Mouse (Mus musculus) MEL (cell line): Measurements from ENCODE around the gene Prkcd. TPM values are rescaled to one million over a fixed set of nuclear protein-coding genes. Genes with fewer than 3 reads are reported as not detected.

ENCODE experiments used
- DNase-seq: peaks from one replicate; pipeline ENCODE4 v3.0.0; 2011; ENCODE audit warnings: low read depth, low spot score
- H3K27ac ChIP-seq: 2 replicates; pipeline ENCODE4 v1.5.1; 2012; ENCODE audit warnings: low read depth, mild to moderate bottlenecking, control low read depth, low read length, moderate library complexity; ENCODE audit not compliant: control insufficient read depth
- H3K27me3 ChIP-seq, 2 experiments: fragments of 150-350 bp in 1 of 2; sonication (generic) in 1 of 2; 2 replicates each; pipeline ENCODE4 v1.6.1; 2012; ENCODE audit warnings: low read length in 2 of 2, mild to moderate bottlenecking in 2 of 2, improper control_type of control experiment in 1 of 2, moderate library complexity in 1 of 2; ENCODE audit not compliant: insufficient read depth in 2 of 2, control insufficient read depth in 1 of 2
- H3K36me3 ChIP-seq, 2 experiments: 2 replicates each; pipeline ENCODE4 v1.6.1; 2012 to 2014; ENCODE audit warnings: low read length in 2 of 2, improper control_type of control experiment in 1 of 2, inconsistent platforms in 1 of 2, mild to moderate bottlenecking in 1 of 2; ENCODE audit not compliant: insufficient read depth in 2 of 2, control insufficient read depth in 1 of 2
- H3K4me1 ChIP-seq, 2 experiments: fragments of 150-350 bp in 1 of 2; sonication (generic) in 1 of 2; 2 replicates each; pipeline ENCODE4 v1.6.1; 2012; ENCODE audit warnings: low read length in 2 of 2, improper control_type of control experiment in 1 of 2, mild to moderate bottlenecking in 1 of 2; ENCODE audit not compliant: insufficient read depth in 2 of 2, control insufficient read depth in 1 of 2
- H3K4me3 ChIP-seq, 2 experiments: fragments of 150-350 bp in 1 of 2; sonication (generic) in 1 of 2; 2 replicates each; pipeline ENCODE4 v1.5.1; 2012; ENCODE audit warnings: low read depth in 2 of 2, low read length in 2 of 2, mild to moderate bottlenecking in 2 of 2, moderate library complexity in 2 of 2, control low read depth in 1 of 2, improper control_type of control experiment in 1 of 2; ENCODE audit not compliant: control insufficient read depth in 1 of 2, insufficient read depth in 1 of 2
- H3K79me2 ChIP-seq: 2 replicates; pipeline ENCODE4 v1.6.1; 2012; ENCODE audit warnings: mild to moderate bottlenecking, low read length, moderate library complexity; ENCODE audit not compliant: control insufficient read depth, poor library complexity, insufficient read depth
- H3K9ac ChIP-seq: 2 replicates; pipeline ENCODE4 v1.6.1; 2012; ENCODE audit warnings: low read depth, mild to moderate bottlenecking, control low read depth, low read length, moderate library complexity; ENCODE audit not compliant: control insufficient read depth, poor library complexity, severe bottlenecking
- H3K9me3 ChIP-seq: fragments of 150-350 bp; sonication (generic); replicated peaks from 2 replicates; pipeline ENCODE4 v1.6.1; 2012; ENCODE audit warnings: mild to moderate bottlenecking, low read length, improper control_type of control experiment, moderate library complexity; ENCODE audit not compliant: insufficient read depth
- BHLHE40 ChIP-seq: IDR thresholded peaks from 2 replicates; pipeline ENCODE4 v1.6.1; 2012; ENCODE audit warnings: low read depth, mild to moderate bottlenecking, inconsistent platforms, low read length, improper control_type of control experiment, borderline replicate concordance
- CHD1 ChIP-seq: IDR thresholded peaks from 2 replicates; pipeline ENCODE4 v1.6.1; 2012; ENCODE audit warnings: low read depth, mild to moderate bottlenecking, inconsistent platforms, low read length, improper control_type of control experiment
- CHD2 ChIP-seq: IDR thresholded peaks from 2 replicates; pipeline ENCODE4 v1.6.1; 2011; ENCODE audit warnings: low read length, improper control_type of control experiment
- CTCF ChIP-seq, 3 experiments: IDR thresholded peaks in 2 of 3; conservative IDR thresholded peaks in 1 of 3; 2 replicates each; pipeline ENCODE4 v1.5.1; 2011 to 2012; ENCODE audit warnings: low read length in 3 of 3, low read depth in 2 of 3, mild to moderate bottlenecking in 2 of 3, improper control_type of control experiment in 1 of 3, inconsistent platforms in 1 of 3, mixed read lengths in 1 of 3, moderate library complexity in 1 of 3; ENCODE audit not compliant: control insufficient read depth in 1 of 3, insufficient read depth in 1 of 3, poor library complexity in 1 of 3, severe bottlenecking in 1 of 3
- E2F4 ChIP-seq: IDR thresholded peaks from 2 replicates; pipeline ENCODE4 v1.6.1; 2011; ENCODE audit warnings: low read depth, low read length, improper control_type of control experiment, borderline replicate concordance
- EP300 ChIP-seq, 2 experiments: IDR thresholded peaks; 2 replicates each; pipeline ENCODE4 v1.6.1; 2011; ENCODE audit warnings: improper control_type of control experiment in 2 of 2, low read length in 2 of 2, low read depth in 1 of 2, mild to moderate bottlenecking in 1 of 2
- ETS1 ChIP-seq: IDR thresholded peaks from 2 replicates; pipeline ENCODE4 v1.6.1; 2012; ENCODE audit warnings: low read depth, mild to moderate bottlenecking, inconsistent platforms, low read length, improper control_type of control experiment, moderate library complexity
- GATA1 ChIP-seq: IDR thresholded peaks from 2 replicates; pipeline ENCODE4 v1.6.1; 2011; ENCODE audit warnings: low read depth, low read length, improper control_type of control experiment
- JUND ChIP-seq: IDR thresholded peaks from 2 replicates; pipeline ENCODE4 v1.6.1; 2011; ENCODE audit warnings: low read depth, mild to moderate bottlenecking, improper control_type of control experiment, low read length
- KAT2A ChIP-seq: conservative IDR thresholded peaks from 2 replicates; pipeline ENCODE4 v1.6.1; 2012; ENCODE audit warnings: low read depth, low read length, improper control_type of control experiment, inconsistent platforms
- MAFK ChIP-seq: IDR thresholded peaks from 2 replicates; pipeline ENCODE4 v1.6.1; 2011; ENCODE audit warnings: low read depth, mild to moderate bottlenecking, low read length, improper control_type of control experiment, borderline replicate concordance
- MAX ChIP-seq: IDR thresholded peaks from 2 replicates; pipeline ENCODE4 v1.6.1; 2011; ENCODE audit warnings: low read length, improper control_type of control experiment
- MAZ ChIP-seq: IDR thresholded peaks from 2 replicates; pipeline ENCODE4 v1.6.1; 2012; ENCODE audit warnings: low read depth, mild to moderate bottlenecking, inconsistent platforms, low read length, improper control_type of control experiment
- MYC ChIP-seq: IDR thresholded peaks from 2 replicates; pipeline ENCODE4 v1.6.1; 2011; ENCODE audit warnings: low read depth, mild to moderate bottlenecking, low read length, improper control_type of control experiment, moderate library complexity
- NELFE ChIP-seq: IDR thresholded peaks from 2 replicates; pipeline ENCODE4 v1.6.1; 2011; ENCODE audit warnings: low read depth, low read length, improper control_type of control experiment
- NRF1 ChIP-seq: IDR thresholded peaks from 2 replicates; pipeline ENCODE4 v1.6.1; 2014; ENCODE audit warnings: low read depth, mild to moderate bottlenecking, inconsistent platforms, low read length, improper control_type of control experiment, moderate library complexity; ENCODE audit not compliant: poor library complexity, insufficient read depth, severe bottlenecking
- POLR2A ChIP-seq, 2 experiments: IDR thresholded peaks; 2 replicates each; pipeline ENCODE4 v1.6.1; 2011 to 2012; ENCODE audit warnings: low read length in 2 of 2, mild to moderate bottlenecking in 2 of 2, control low read depth in 1 of 2, improper control_type of control experiment in 1 of 2, low read depth in 1 of 2, moderate library complexity in 1 of 2; ENCODE audit not compliant: control insufficient read depth in 1 of 2, insufficient read depth in 1 of 2, poor library complexity in 1 of 2
- POLR2AphosphoS2 ChIP-seq: IDR thresholded peaks from 2 replicates; pipeline ENCODE4 v1.6.1; 2011; ENCODE audit warnings: low read length, improper control_type of control experiment
- POLR2AphosphoS5 ChIP-seq: IDR thresholded peaks from 2 replicates; pipeline ENCODE4 v1.6.1; 2012; ENCODE audit warnings: low read depth, borderline replicate concordance, mild to moderate bottlenecking, inconsistent platforms, low read length, moderate library complexity, mixed read lengths
- RAD21 ChIP-seq: IDR thresholded peaks from 2 replicates; pipeline ENCODE4 v1.6.1; 2011; ENCODE audit warnings: mild to moderate bottlenecking, low read depth, low read length, improper control_type of control experiment
- SIN3A ChIP-seq: IDR thresholded peaks from 2 replicates; pipeline ENCODE4 v1.6.1; 2012; ENCODE audit warnings: low read length, improper control_type of control experiment, inconsistent platforms
- SMC3 ChIP-seq: IDR thresholded peaks from 2 replicates; pipeline ENCODE4 v1.6.1; 2011; ENCODE audit warnings: low read depth, low read length, improper control_type of control experiment
- TAL1 ChIP-seq: IDR thresholded peaks from 2 replicates; pipeline ENCODE4 v1.6.1; 2012; ENCODE audit warnings: mild to moderate bottlenecking, inconsistent platforms, low read length, moderate library complexity, mixed read lengths
- TBP ChIP-seq: IDR thresholded peaks from 2 replicates; pipeline ENCODE4 v1.8.0; 2011; ENCODE audit warnings: low read depth, low read length, improper control_type of control experiment
- TCF12 ChIP-seq: IDR thresholded peaks from 2 replicates; pipeline ENCODE4 v1.6.1; 2014; ENCODE audit warnings: low read depth, mild to moderate bottlenecking, inconsistent platforms, low read length, improper control_type of control experiment, moderate library complexity
- UBTF ChIP-seq: IDR thresholded peaks from 2 replicates; pipeline ENCODE4 v1.6.1; 2012; ENCODE audit warnings: low read depth, mild to moderate bottlenecking, inconsistent platforms, low read length, improper control_type of control experiment, moderate library complexity, borderline replicate concordance; ENCODE audit not compliant: insufficient read depth
- ZKSCAN1 ChIP-seq: IDR thresholded peaks from 2 replicates; pipeline ENCODE4 v1.6.1; 2012; ENCODE audit warnings: low read depth, mild to moderate bottlenecking, inconsistent platforms, low read length, improper control_type of control experiment, moderate library complexity
- ZMIZ1 ChIP-seq: IDR thresholded peaks from 2 replicates; pipeline ENCODE4 v1.6.1; 2012; ENCODE audit warnings: low read depth, mild to moderate bottlenecking, inconsistent platforms, low read length, improper control_type of control experiment, moderate library complexity
- ZNF384 ChIP-seq: IDR thresholded peaks from 2 replicates; pipeline ENCODE4 v1.6.1; 2012; ENCODE audit warnings: low read depth, mild to moderate bottlenecking, inconsistent platforms, low read length, improper control_type of control experiment
- polyA plus RNA-seq, 2 experiments: library from polyadenylated mRNA; stranded (reverse) in 1 of 2; unstranded in 1 of 2; fragments of >175 nt in 1 of 2; fragments of >200 nt in 1 of 2; gene quantifications; 2 replicates each; pipeline versions ENCODE4 v1.2.1 to v1.2.4; 2012; ENCODE audit warnings: low replicate concordance in 2 of 2, low read depth in 1 of 2; ENCODE audit not compliant: insufficient read length in 2 of 2, insufficient read depth in 1 of 2, missing spikeins in 1 of 2
- total RNA-seq: library from RNA; depleted of rRNA; stranded (reverse); fragments of 300-350 nt; gene quantifications from 2 replicates; pipeline ENCODE4 v1.2.3, GENCODE M21; 2012

Gene Prkcd
- total and polyA plus RNA-seq, 3 experiments, result 33.9 to 72.7 TPM; not detected in 1

GRCm38 (mm10) chr14:30549777-30550149 lies 76.2 kb downstream of the Prkcd start:
- peaks cover 7 to 45% of the 10 kb centered on the region in 2 experiments; a peak in 3 of 4 replicates for H3K4me1 ChIP-seq
- H3K9me3 ChIP-seq, result no peaks in the 10 kb centered on the region
- H3K27ac ChIP-seq, result peak overlapping the region; percentile 73
- H3K36me3 ChIP-seq, result peaks cover 10 to 39% of the 10 kb centered on the region in 2 experiments
- DNase-seq, result peak; percentile 81
- no peaks in the 10 kb centered on the region for H3K27me3 ChIP-seq
- H3K4me3 ChIP-seq, result peak overlapping the region; percentile 69 to 85
- peaks cover 56% of the 10 kb centered on the region for H3K79me2 ChIP-seq
- TF ChIP-seq MAFK (no peak), UBTF (no peak), SIN3A (peak; percentile 85), MAZ (0 out of 2 replicates have a peak, but pooled peaks have one; percentile 22), ZKSCAN1 (no peak), CTCF (IDR thresholded peaks at IDR 0.05 in 2 of 3, conservative IDR thresholded peaks at IDR 0.05 in 1 of 3; ENCODE audit: control insufficient read depth in 1 of 3, insufficient read depth in 1 of 3, low read depth in 2 of 3, low read length in 3 of 3, poor library complexity in 1 of 3, severe bottlenecking in 1 of 3) (no peak), CHD1 (no peak), TBP (no peak), EP300 (IDR thresholded peaks at IDR 0.05; ENCODE audit: low read depth in 1 of 2, low read length in 2 of 2) (peak in 1 of 2 experiments; percentile 32; a peak in 1 of 4 replicates), NELFE (peak; percentile 41; the same call in 1 of the 2 replicates), POLR2AphosphoS2 (no peak), POLR2A (IDR thresholded peaks at IDR 0.05; ENCODE audit: control insufficient read depth in 1 of 2, insufficient read depth in 1 of 2, low read depth in 1 of 2, low read length in 2 of 2, poor library complexity in 1 of 2) (no peak; a peak in 2 of 4 replicates), ZMIZ1 (0 out of 2 replicates have a peak, but pooled peaks have one; percentile 33), KAT2A (no peak), NRF1 (no peak), TCF12 (peak; percentile 28; the same call in 1 of the 2 replicates), RAD21 (no peak), CHD2 (no peak), BHLHE40 (peak; percentile 11; the same call in 1 of the 2 replicates)
- peak overlapping the region; percentile 78 for H3K9ac ChIP-seq

DNA sequence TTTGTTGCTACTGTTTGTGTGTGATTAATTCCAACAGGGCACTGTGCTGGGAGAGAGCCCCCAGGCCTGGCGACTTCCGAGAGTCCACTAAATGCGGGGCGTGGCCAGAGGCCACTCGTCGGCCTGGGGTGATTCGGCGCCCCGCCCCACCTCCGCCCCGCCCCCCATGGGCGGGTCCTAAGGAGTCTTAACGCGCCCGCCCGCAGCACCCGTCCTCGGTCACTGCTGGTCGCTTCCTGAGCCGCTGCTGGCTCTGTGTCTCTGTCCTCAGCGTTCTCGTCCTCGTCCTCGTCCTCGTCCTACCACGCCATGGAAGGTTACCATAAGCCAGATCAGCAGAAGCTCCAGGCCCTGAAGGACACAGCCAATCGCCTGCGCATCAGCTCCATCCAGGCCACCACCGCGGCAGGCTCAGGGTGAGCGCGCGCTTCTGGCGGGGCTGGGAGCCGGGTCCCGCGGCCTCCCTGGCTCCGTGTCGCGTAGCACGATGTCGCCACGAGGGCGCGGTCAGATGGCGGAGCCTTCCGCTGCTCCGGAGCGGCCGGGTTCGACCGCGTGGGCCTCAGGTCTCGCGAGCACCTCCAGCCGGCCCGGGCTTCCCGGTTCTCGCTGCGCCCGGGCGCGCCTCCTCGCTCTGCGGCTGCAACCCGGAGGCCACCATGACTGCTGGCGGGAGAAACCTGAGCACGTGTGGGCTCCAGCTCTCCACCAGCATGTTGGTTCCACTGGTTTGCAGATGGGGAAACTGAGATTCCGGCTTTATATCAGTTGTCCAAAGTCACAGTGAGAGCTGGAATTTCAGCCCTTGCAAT lies 76.8 kb downstream of the Prkcd start:
- H3K9me3 ChIP-seq, result no peaks in the 10 kb centered on the region
- peak overlapping the region; percentile 69 to 85 for H3K4me3 ChIP-seq
- H3K36me3 ChIP-seq, result peaks cover 6 to 33% of the 10 kb centered on the region in 2 experiments
- H3K27me3 ChIP-seq, result no peaks in the 10 kb centered on the region
- peaks cover 50% of the 10 kb centered on the region for H3K79me2 ChIP-seq
- peak overlapping the region; percentile 89 for H3K27ac ChIP-seq
- peak; percentile 96 for DNase-seq
- H3K4me1 ChIP-seq, result peaks cover 7 to 39% of the 10 kb centered on the region in 2 experiments; a peak in 3 of 4 replicates
- H3K9ac ChIP-seq, result peak overlapping the region; percentile 78
- TF ChIP-seq NRF1, result no peak
- peak; percentile 90 for TF ChIP-seq ZMIZ1
- TF ChIP-seq ZNF384, result no peak
- TF ChIP-seq TCF12, result no peak; the same call in none of the 2 replicates
- TF ChIP-seq GATA1, result no peak
- TF ChIP-seq ZKSCAN1, result no peak
- TF ChIP-seq ETS1, result peak; percentile 13; the same call in 1 of the 2 replicates
- peak; percentile 75; the same call in 1 of the 2 replicates for TF ChIP-seq MAX
- peak; percentile 87 for TF ChIP-seq MYC
- TF ChIP-seq TBP, result peak; percentile 87
- TF ChIP-seq JUND, result no peak
- TF ChIP-seq TAL1, result no peak
- 0 out of 2 replicates have a peak, but pooled peaks have one; percentile 66 for TF ChIP-seq CHD1
- TF ChIP-seq BHLHE40, result no peak
- no peak for TF ChIP-seq SMC3
- TF ChIP-seq POLR2AphosphoS5, result no peak
- no peak; the same call in 1 of the 2 replicates for TF ChIP-seq E2F4
- no peak for TF ChIP-seq RAD21
- TF ChIP-seq CHD2, result no peak
